Mouse (Mus musculus): ENCODE measurements around the gene Lin7c.
A peak's percentile ranks its signal among the peaks of the same experiment; 100 is the strongest.

Lin7c gene

GRCm38 (mm10) chr2:109917496-109918413 lies 27.1 kb downstream of the Lin7c start, which contains the start of gene Lgr4:
TSS of gene Lgr4 (plus strand) at chr2:109917647.
- DNase-seq: peak; percentile 95

GRCm38 (mm10) chr2:109918592-109919262 lies 28.1 kb downstream of the Lin7c start:
- DNase-seq: peak; percentile 6 to 11

- DNase-seq: no peak
Measured at GRCm38 (mm10) chr2:109920471-109920870, 29.8 kb downstream of the Lin7c start.

GRCm38 (mm10) chr2:109921298-109922035 lies 30.8 kb downstream of the Lin7c start:
- no peak for DNase-seq

- no peak for DNase-seq
Measured at GRCm38 (mm10) chr2:109922306-109922705, 31.7 kb downstream of the Lin7c start.

GRCm38 (mm10) chr2:109923031-109923430 lies 32.4 kb downstream of the Lin7c start:
- no peak for DNase-seq

- no peak for DNase-seq
Measured at GRCm38 (mm10) chr2:109923945-109924344, 33.3 kb downstream of the Lin7c start.

GRCm38 (mm10) chr2:109926984-109927383 lies 36.3 kb downstream of the Lin7c start:
- DNase-seq: no peak

GRCm38 (mm10) chr2:109927446-109927845 lies 36.8 kb downstream of the Lin7c start:
- DNase-seq: no peak

GRCm38 (mm10) chr2:109927876-109928275 lies 37.2 kb downstream of the Lin7c start:
- DNase-seq: no peak

- DNase-seq: no peak
Measured at GRCm38 (mm10) chr2:109928791-109929190, 38.1 kb downstream of the Lin7c start.

GRCm38 (mm10) chr2:109929256-109929655 lies 38.6 kb downstream of the Lin7c start:
- no peak for DNase-seq

- no peak for DNase-seq
Measured at GRCm38 (mm10) chr2:109930366-109930765, 39.7 kb downstream of the Lin7c start.

- no peak for DNase-seq
Measured at GRCm38 (mm10) chr2:109930771-109931170, 40.1 kb downstream of the Lin7c start.

- no peak for DNase-seq
Measured at GRCm38 (mm10) chr2:109931978-109932780, 41.5 kb downstream of the Lin7c start.

GRCm38 (mm10) chr2:109933151-109933550 lies 42.5 kb downstream of the Lin7c start:
- DNase-seq: no peak

GRCm38 (mm10) chr2:109934086-109934485 lies 43.4 kb downstream of the Lin7c start:
- DNase-seq: no peak

GRCm38 (mm10) chr2:109935194-109935593 lies 44.5 kb downstream of the Lin7c start:
- no peak for DNase-seq

- DNase-seq: no peak
Measured at GRCm38 (mm10) chr2:109935754-109936409, 45.2 kb downstream of the Lin7c start.

- DNase-seq: no peak
Measured at GRCm38 (mm10) chr2:109936410-109936755, 45.7 kb downstream of the Lin7c start.

- DNase-seq: no peak
Measured at GRCm38 (mm10) chr2:109941973-109942444, 51.4 kb downstream of the Lin7c start.

All from lung, adult 18-20 months (tissue).